Mouse (Mus musculus): ENCODE results near the gene Casp12.

GRCm38 (mm10) chr9:5299132-5299381, 46.2 kb upstream of the Casp12 start:
- TF ChIP-seq CTCF (IDR thresholded peaks at IDR 0.05; ENCODE audit: low read depth, low read length) (no peak), POLR2A (IDR thresholded peaks at IDR 0.05; ENCODE audit: extremely low read depth, insufficient read depth, low read length) (no peak)

Measured in liver, adult 2 months (tissue).